Mouse (Mus musculus): Measurements from ENCODE around the gene Lca5. TPM values are rescaled to one million over a fixed set of nuclear protein-coding genes. Genes with fewer than 3 reads are reported as not detected.

Gene Lca5
- polyA plus RNA-seq (2014; fragmentation: Illumina TruSeq; extraction: RNeasy Lipid Tissue Mini Kit (QIAGEN cat#74804); ENCODE audit: low read depth, low replicate concordance) = 31.0 TPM

GRCm38 (mm10) chr9:83440392-83441357, at the start of gene Lca5:
Gene Lca5 (minus strand): TSS chr9:83441127.

Other genes starting within 250 kb of the Lca5 start
- gene Sh3bgrl2, start 107.2 kb upstream of the Lca5 start, polyA plus RNA-seq (2014; fragmentation: Illumina TruSeq; extraction: RNeasy Lipid Tissue Mini Kit (QIAGEN cat#74804); ENCODE audit: low read depth, low replicate concordance) = 12.7 TPM

Measured in testis, adult 10 weeks (tissue).